Mouse (Mus musculus) C2C12 (cell line): Measurements from ENCODE around the gene Prrx1. TPM values are rescaled to one million over a fixed set of nuclear protein-coding genes. Genes with fewer than 3 reads are reported as not detected.

ENCODE experiments used
- H3K27me3 ChIP-seq: one replicate; pipeline ENCODE4 v1.6.1; 2011; ENCODE audit not compliant: control insufficient read depth, insufficient read depth, insufficient read length
- H3K36me3 ChIP-seq: one replicate; pipeline ENCODE4 v1.6.1; 2011; ENCODE audit not compliant: control insufficient read depth, insufficient read depth
- H3K4me3 ChIP-seq: one replicate; pipeline ENCODE4 v1.5.1; 2011; ENCODE audit warnings: mild to moderate bottlenecking, control low read depth; ENCODE audit not compliant: poor library complexity, insufficient read depth, severe bottlenecking
- H3K79me2 ChIP-seq: one replicate; pipeline ENCODE4 v1.6.1; 2011; ENCODE audit not compliant: control insufficient read depth, insufficient read depth
- H3K79me3 ChIP-seq: one replicate; pipeline ENCODE4 v1.6.1; 2011; ENCODE audit warnings: low read depth, control low read depth
- H3ac ChIP-seq: one replicate; pipeline ENCODE3; 2011; ENCODE audit warnings: low read depth; ENCODE audit not compliant: control insufficient read depth, insufficient read length
- CEBPB ChIP-seq: IDR thresholded peaks from one replicate; pipeline ENCODE4 v1.6.1; 2011; ENCODE audit warnings: low read depth, mild to moderate bottlenecking, control low read depth, moderate library complexity
- CTCF ChIP-seq: IDR thresholded peaks from one replicate; pipeline ENCODE4 v1.5.1; 2011; ENCODE audit not compliant: control insufficient read depth, insufficient read depth, insufficient read length
- FOSL1 ChIP-seq: IDR thresholded peaks from one replicate; pipeline ENCODE4 v1.8.0; 2011; ENCODE audit warnings: mild to moderate bottlenecking, low read length; ENCODE audit not compliant: poor library complexity, insufficient read depth, severe bottlenecking
- MAX ChIP-seq: IDR thresholded peaks from one replicate; pipeline ENCODE4 v1.6.1; 2011; ENCODE audit warnings: mild to moderate bottlenecking, control low read depth
- MYOD1 ChIP-seq: IDR thresholded peaks from one replicate; pipeline ENCODE4 v1.6.1; 2011; ENCODE audit warnings: low read depth; ENCODE audit not compliant: control insufficient read depth, insufficient read length
- MYOG ChIP-seq: IDR thresholded peaks from one replicate; pipeline ENCODE4 v1.6.1; 2011; ENCODE audit not compliant: control insufficient read depth, insufficient read length; ENCODE audit errors: extremely low read depth
- USF1 ChIP-seq: IDR thresholded peaks from one replicate; pipeline ENCODE4 v1.6.1; 2011; ENCODE audit warnings: low read depth, mild to moderate bottlenecking, control low read depth, moderate library complexity
- long read RNA-seq, 2 experiments: library from polyadenylated mRNA; unstranded; transcript quantifications; one replicate each; pipeline ENCODE4 v2.0.0; 2019 to 2020
- polyA plus RNA-seq: library from polyadenylated mRNA; unstranded; fragments of >200 nt; fragmentation: generic; extraction: Trizol; gene quantifications from one replicate; pipeline ENCODE4 v1.2.1, GENCODE M21; 2012; ENCODE audit warnings: missing spikeins

Gene Prrx1
- polyA plus RNA-seq = 5.1 TPM
- long read RNA-seq, experiment 1, full-length matches to known transcripts = 24 of 41 reads
- long read RNA-seq, experiment 1, partial matches to known transcripts = 6 of 41 reads
- long read RNA-seq, experiment 1, other reads (novel, unspliced or antisense) = 11 of 41 reads
- long read RNA-seq, experiment 2, full-length matches to known transcripts = 124 of 133 reads
- long read RNA-seq, experiment 2, partial matches to known transcripts = 1 of 133 reads
- long read RNA-seq, experiment 2, other reads (novel, unspliced or antisense) = 8 of 133 reads

DNA sequence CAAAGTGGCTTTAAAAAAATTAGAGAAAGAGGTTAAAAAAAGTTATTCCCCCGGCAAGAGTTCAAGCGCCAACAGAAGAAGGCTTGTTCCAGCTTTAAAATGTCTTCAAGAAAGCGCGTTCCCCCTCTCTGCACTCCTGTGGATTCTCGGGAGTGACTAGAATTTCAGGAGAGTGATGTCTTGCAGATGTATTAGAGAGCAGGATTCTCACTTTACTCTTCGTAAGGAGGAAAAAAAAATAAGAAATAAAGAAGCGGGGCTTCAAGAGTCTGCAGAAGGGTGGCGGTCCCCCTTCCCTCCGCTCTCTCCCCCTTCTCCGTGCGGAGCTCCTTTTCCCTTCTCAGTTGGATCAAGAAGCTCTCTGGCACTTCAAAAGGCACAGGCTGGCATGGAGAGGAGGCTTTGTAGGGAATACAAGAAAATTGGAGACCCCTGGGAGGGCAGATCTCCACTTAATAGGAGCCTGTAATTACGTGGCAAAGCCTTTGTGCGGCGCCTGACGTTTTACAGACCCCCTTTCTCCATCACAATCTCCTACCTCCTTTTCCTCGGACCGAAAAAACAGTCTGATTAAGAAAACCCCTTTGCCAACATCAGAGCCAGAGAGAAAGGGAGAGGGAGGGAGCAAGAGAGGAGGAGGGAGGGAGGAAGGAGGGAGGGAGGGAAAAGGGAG, at the start of gene Prrx1:
Gene Prrx1, minus strand, starts transcription at position 610 of the 673 bp plus-strand sequence.
- no peaks in the 10 kb centered on the region for H3K27me3 ChIP-seq
- TF ChIP-seq FOSL1 (no peak), USF1 (no peak), CEBPB (no peak)
- H3K4me3 ChIP-seq = peak within 1 kb of the TSS; percentile 41
- peaks cover 7% of the 10 kb centered on the region for H3K79me3 ChIP-seq
- H3K36me3 ChIP-seq = no peaks in the 10 kb centered on the region
- peak within 1 kb of the TSS; percentile 76 for H3ac ChIP-seq
- peaks cover 29% of the 10 kb centered on the region for H3K79me2 ChIP-seq

GRCm38 (mm10) chr1:163362202-163362601, 48.7 kb upstream of the Prrx1 start:
- TF ChIP-seq FOSL1 (no peak), MYOD1 (no peak), MAX (no peak), CTCF (no peak), MYOG (no peak), CEBPB (no peak), USF1 (no peak)
- Histone ChIP-seq H3K27me3 (no peaks in the 10 kb centered on the region), H3K4me3 (no peak overlapping the region), H3K79me3 (no peaks in the 10 kb centered on the region), H3K79me2 (no peaks in the 10 kb centered on the region), H3K36me3 (no peaks in the 10 kb centered on the region), H3ac (peak overlapping the region; percentile 15)

- TF ChIP-seq MAX = no peak
- TF ChIP-seq USF1 = no peak
- TF ChIP-seq MYOG = no peak
- TF ChIP-seq CEBPB = no peak
- TF ChIP-seq CTCF = no peak
- no peak for TF ChIP-seq MYOD1
- TF ChIP-seq FOSL1 = no peak
- no peaks in the 10 kb centered on the region for H3K79me2 ChIP-seq
- H3ac ChIP-seq = no peak overlapping the region
- no peaks in the 10 kb centered on the region for H3K79me3 ChIP-seq
- no peak overlapping the region for H3K4me3 ChIP-seq
- H3K36me3 ChIP-seq = no peaks in the 10 kb centered on the region
- H3K27me3 ChIP-seq = no peaks in the 10 kb centered on the region
Observed at GRCm38 (mm10) chr1:163361376-163361775, 47.9 kb upstream of the Prrx1 start.

DNA sequence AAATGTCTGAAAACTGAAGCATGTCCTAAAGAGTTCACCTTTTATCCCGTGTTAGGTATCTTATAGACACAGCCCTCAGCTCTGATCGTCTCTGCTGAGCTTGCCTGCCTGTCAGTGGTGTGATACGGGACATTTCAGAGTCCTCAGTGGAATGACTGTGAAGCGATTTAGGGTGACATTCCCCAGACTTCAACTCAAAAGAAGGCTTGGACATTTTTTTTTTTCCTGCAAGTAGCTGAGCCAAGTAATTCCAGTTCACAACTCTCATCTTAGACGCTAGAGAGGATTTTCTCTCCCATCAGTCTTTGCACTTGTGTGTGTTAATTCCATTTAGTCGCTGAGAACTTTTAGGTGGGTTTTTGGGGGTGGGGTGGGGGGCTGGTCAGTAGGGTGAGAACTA, 47.3 kb upstream of the Prrx1 start:
- Histone ChIP-seq H3K79me3 (no peaks in the 10 kb centered on the region), H3K79me2 (no peaks in the 10 kb centered on the region), H3ac (no peak overlapping the region), H3K27me3 (no peaks in the 10 kb centered on the region), H3K4me3 (no peak overlapping the region), H3K36me3 (no peaks in the 10 kb centered on the region)
- TF ChIP-seq MYOD1 (no peak), USF1 (no peak)

GRCm38 (mm10) chr1:163359521-163359920, 46.0 kb upstream of the Prrx1 start:
- Histone ChIP-seq H3K36me3 (no peaks in the 10 kb centered on the region), H3K79me2 (no peaks in the 10 kb centered on the region), H3K27me3 (no peaks in the 10 kb centered on the region), H3K4me3 (no peak overlapping the region), H3K79me3 (no peaks in the 10 kb centered on the region), H3ac (no peak overlapping the region)
- no peak for TF ChIP-seq FOSL1
- no peak for TF ChIP-seq CEBPB
- no peak for TF ChIP-seq USF1
- no peak for TF ChIP-seq MYOG
- no peak for TF ChIP-seq MAX
- TF ChIP-seq CTCF = no peak
- no peak for TF ChIP-seq MYOD1

DNA sequence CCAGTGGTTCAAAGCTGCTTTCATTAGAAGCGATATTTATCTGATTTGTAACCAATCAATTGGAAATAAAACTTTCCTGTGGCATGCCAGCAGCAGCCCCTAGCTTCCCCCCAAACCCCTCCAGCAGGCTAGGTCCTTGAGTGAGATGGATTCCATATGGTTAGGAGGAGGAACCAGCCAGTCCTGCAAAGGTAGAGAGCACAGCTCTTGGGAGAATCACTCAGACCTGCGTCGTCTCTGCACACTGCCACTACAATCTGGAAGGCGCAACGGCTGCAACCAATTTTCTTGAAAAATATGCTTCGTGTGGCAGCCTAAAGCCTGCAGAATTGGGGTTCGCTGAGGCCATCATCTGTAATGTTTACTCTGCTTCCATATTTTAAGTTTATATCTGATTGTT, 44.7 kb upstream of the Prrx1 start:
- TF ChIP-seq CEBPB (no peak), USF1 (no peak), MAX (no peak), FOSL1 (no peak), MYOD1 (no peak), MYOG (no peak), CTCF (no peak)
- Histone ChIP-seq H3K79me3 (no peaks in the 10 kb centered on the region), H3K36me3 (no peaks in the 10 kb centered on the region), H3ac (no peak overlapping the region), H3K27me3 (no peaks in the 10 kb centered on the region), H3K79me2 (no peaks in the 10 kb centered on the region), H3K4me3 (no peak overlapping the region)
